Mouse (Mus musculus) forebrain, postnatal 0 days (tissue): ENCODE measurements around the gene Pomp. TPM values are rescaled to one million over a fixed set of nuclear protein-coding genes. Genes with fewer than 3 reads are reported as not detected.

ENCODE experiments used
- ATAC-seq: fragments of 200-750 bp; cut with Nextera tagmentation; 2 replicates; pipeline ENCODE4 v1.8.0; 2017; ENCODE audit warnings: mild to moderate bottlenecking, moderate library complexity
- DNase-seq: peaks from one replicate; pipeline ENCODE4 v3.0.0-alpha.2; 2015
- H3K27ac ChIP-seq: fragments of 300-500 bp; sonication (generic); 2 replicates; pipeline ENCODE4 v1.5.1; 2014; ENCODE audit warnings: low read depth, mild to moderate bottlenecking, antibody characterized with exemption, low read length, moderate library complexity, mixed read lengths
- H3K27me3 ChIP-seq: fragments of 300-500 bp; sonication (generic); 2 replicates; pipeline ENCODE4 v1.6.1; 2014; ENCODE audit warnings: mild to moderate bottlenecking, low read length, mixed read lengths; ENCODE audit not compliant: insufficient read depth
- H3K36me3 ChIP-seq: fragments of 300-500 bp; sonication (generic); 2 replicates; pipeline ENCODE4 v1.6.1; 2014; ENCODE audit warnings: mild to moderate bottlenecking, moderate library complexity; ENCODE audit not compliant: insufficient read depth
- H3K4me1 ChIP-seq: fragments of 300-500 bp; sonication (generic); 2 replicates; pipeline ENCODE4 v1.6.1; 2014; ENCODE audit warnings: antibody characterized with exemption; ENCODE audit not compliant: insufficient read depth
- H3K4me2 ChIP-seq: fragments of 300-500 bp; sonication (generic); 2 replicates; pipeline ENCODE4 v1.6.1; 2014; ENCODE audit warnings: low read depth, mild to moderate bottlenecking, moderate library complexity
- H3K4me3 ChIP-seq: fragments of 300-500 bp; sonication (generic); 2 replicates; pipeline ENCODE4 v1.5.1; 2014; ENCODE audit warnings: low read depth, low read length, mixed read lengths
- H3K9ac ChIP-seq: fragments of 300-500 bp; sonication (generic); 2 replicates; pipeline ENCODE4 v1.6.1; 2014; ENCODE audit warnings: mild to moderate bottlenecking
- H3K9me3 ChIP-seq: fragments of 300-500 bp; sonication (generic); 2 replicates; pipeline ENCODE4 v1.6.1; 2016; ENCODE audit warnings: low read length
- CTCF ChIP-seq: sonication (generic); IDR thresholded peaks from 2 replicates; pipeline ENCODE4 v1.5.1; 2016; ENCODE audit warnings: antibody characterized with exemption, control low read depth, low read depth
- WGBS: fragments of 180-500 bp; shearing (Covaris S2); extraction: QIAGEN DNeasy Blood & Tissue Kit; methylation state at CpG from one replicate; pipeline ENCODE4 v1.1.7; 2014; 5-methylcytosine and 5-hydroxymethylcytosine counted together
- polyA plus RNA-seq: library from polyadenylated mRNA; unstranded; fragments of >200 nt; fragmentation: Nextera tagmentation; extraction: Ambion mirVana; gene quantifications from 2 replicates; pipeline ENCODE4 v1.2.1, GENCODE M21; 2015
- total RNA-seq: library from RNA; depleted of rRNA; stranded (reverse); fragments of >200 nt; gene quantifications from 2 replicates; pipeline ENCODE4 v1.2.3, GENCODE M21; 2014; rRNA removed

Gene Pomp
- total and polyA plus RNA-seq, 2 experiments from 2014 or later = 419 to 513 TPM

- ATAC-seq (no peak), DNase-seq (no peak)
- WGBS = 59% methylated on average over 6 of the region's 6 CpGs
- no peaks in the 10 kb centered on the region for H3K27me3 ChIP-seq
- no peak overlapping the region for H3K27ac ChIP-seq
- H3K9ac ChIP-seq = no peak overlapping the region
- no peak overlapping the region for H3K4me2 ChIP-seq
- no peaks in the 10 kb centered on the region for H3K9me3 ChIP-seq
- no peak for TF ChIP-seq CTCF
- no peak overlapping the region for H3K4me3 ChIP-seq
- no peaks in the 10 kb centered on the region for H3K36me3 ChIP-seq
- no peaks in the 10 kb centered on the region for H3K4me1 ChIP-seq
These were observed 54.8 kb downstream of the Pomp start for GRCm38 (mm10) chr5:147915038-147915566.

GRCm38 (mm10) chr5:147916171-147916570 lies 55.9 kb downstream of the Pomp start:
- Histone ChIP-seq H3K4me3 (no peak overlapping the region), H3K9ac (no peak overlapping the region), H3K9me3 (no peaks in the 10 kb centered on the region), H3K36me3 (no peaks in the 10 kb centered on the region), H3K4me1 (no peaks in the 10 kb centered on the region), H3K27ac (no peak overlapping the region), H3K27me3 (no peaks in the 10 kb centered on the region), H3K4me2 (no peak overlapping the region)
- ATAC-seq (no peak), DNase-seq (no peak)
- no peak for TF ChIP-seq CTCF
- WGBS = 84% methylated on average over 9 of the region's 9 CpGs

- TF ChIP-seq CTCF = no peak
- Histone ChIP-seq H3K27me3 (no peaks in the 10 kb centered on the region), H3K4me3 (no peak overlapping the region), H3K36me3 (no peaks in the 10 kb centered on the region), H3K27ac (no peak overlapping the region), H3K4me2 (no peak overlapping the region), H3K4me1 (no peaks in the 10 kb centered on the region), H3K9me3 (no peaks in the 10 kb centered on the region), H3K9ac (no peak overlapping the region)
- 77% methylated on average over 17 of the region's 17 CpGs for WGBS
- ATAC-seq (no peak), DNase-seq (no peak)
These were observed 58.0 kb downstream of the Pomp start for GRCm38 (mm10) chr5:147918044-147918846.

- Histone ChIP-seq H3K36me3 (no peaks in the 10 kb centered on the region), H3K27me3 (no peaks in the 10 kb centered on the region), H3K9ac (no peak overlapping the region), H3K4me2 (no peak overlapping the region), H3K4me3 (no peak overlapping the region), H3K9me3 (no peaks in the 10 kb centered on the region), H3K27ac (no peak overlapping the region), H3K4me1 (no peaks in the 10 kb centered on the region)
- WGBS = 80% methylated on average over 5 of the region's 5 CpGs
- DNase-seq (no peak), ATAC-seq (no peak)
- no peak for TF ChIP-seq CTCF
These were observed 64.4 kb downstream of the Pomp start for GRCm38 (mm10) chr5:147924621-147925020.

Other genes with a start within 250 kb of the Pomp start
- 8.5 and 11.6 TPM in 2 replicates for gene Flt1, start 134.4 kb upstream of the Pomp start, total RNA-seq
- gene Flt1, start 134.4 kb upstream of the Pomp start, polyA plus RNA-seq = 6.4 and 10.1 TPM in 2 replicates
- gene Slc46a3, start 34.4 kb downstream of the Pomp start, total RNA-seq = 3.2 and 3.4 TPM in 2 replicates
- 3.7 and 4.6 TPM in 2 replicates for gene Slc46a3, start 34.4 kb downstream of the Pomp start, polyA plus RNA-seq
- 33.1 and 45.7 TPM in 2 replicates for gene Mtus2, start 96.9 kb downstream of the Pomp start, total RNA-seq
- gene Mtus2, start 96.9 kb downstream of the Pomp start, polyA plus RNA-seq = 30.2 and 35.4 TPM in 2 replicates